In the genomic region with DNA sequence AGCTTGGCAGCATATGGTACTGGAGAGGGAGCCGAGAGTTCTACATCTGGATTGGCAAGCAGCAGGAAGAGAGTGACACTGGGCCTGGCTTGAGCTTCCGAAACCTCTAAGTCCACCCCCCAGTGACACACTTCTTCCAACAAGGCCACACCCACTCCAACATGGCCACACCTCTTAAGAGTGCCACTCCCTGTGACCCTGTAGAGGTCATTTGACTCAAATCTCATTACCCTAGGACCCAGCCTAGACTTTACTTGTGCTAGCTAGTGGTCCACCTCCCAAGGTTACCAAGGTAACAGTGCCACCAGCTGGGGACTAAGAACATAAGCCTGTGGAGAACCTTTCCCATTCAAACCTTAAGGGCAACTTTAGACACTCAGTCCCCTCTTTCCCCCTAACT, we compare ENCODE assay signal across 23 mouse cellular contexts. TPM values are rescaled to one million over a fixed set of nuclear protein-coding genes. Genes with fewer than 3 reads are reported as not detected.
"Had no signal": no experiment of that assay in that cellular context is flagged by ENCODE, and none has a peak within 500 bp of the region (broad histone marks: within the 10 kb centered on the region; RNA-seq: fewer than 3 reads in every experiment).

No protein-coding gene starts in this region.

- H3K27ac ChIP-seq: liver, embryonic 15.5 days; lung, embryonic 15.5 days; macrophage; midbrain, embryonic 10.5 days; midbrain, embryonic 12.5 days; neural tube, embryonic 13.5 days; neural tube, embryonic 15.5 days had no signal

- H3K36me3 ChIP-seq: liver, embryonic 15.5 days; lung, embryonic 15.5 days; midbrain, embryonic 10.5 days; midbrain, embryonic 12.5 days; neural tube, embryonic 13.5 days; neural tube, embryonic 15.5 days had no signal

- ATAC-seq: liver, postnatal 0 days; lung, postnatal 0 days; midbrain, embryonic 16.5 days had no signal

- H3K9ac ChIP-seq: liver, embryonic 15.5 days; liver, postnatal 0 days; lung, embryonic 15.5 days; midbrain, embryonic 12.5 days; neural tube, embryonic 13.5 days; neural tube, embryonic 15.5 days had no signal

- H3K4me2 ChIP-seq: liver, embryonic 15.5 days; lung, embryonic 15.5 days; midbrain, embryonic 12.5 days; neural tube, embryonic 13.5 days; neural tube, embryonic 15.5 days had no signal

- DNase-seq: liver, postnatal 0 days; lung, adult 2 months; lung, postnatal 14 days; lung, postnatal 36 days; midbrain, embryonic 14.5 days; retina, postnatal 1 day; right cerebral cortex, adult 18-20 months; right cerebral cortex, postnatal 25 days; right cerebral cortex, postnatal 4 days; spleen, adult 18-20 months; thymus, adult 18-20 months; thymus, postnatal 25 days; thymus, postnatal 4 days had no signal

- H3K4me1 ChIP-seq: liver, embryonic 15.5 days; lung, embryonic 15.5 days; midbrain, embryonic 12.5 days had no signal

- H3K4me3 ChIP-seq: liver, embryonic 15.5 days; lung, embryonic 15.5 days; midbrain, embryonic 10.5 days; midbrain, embryonic 12.5 days; myocyte; neural tube, embryonic 13.5 days; neural tube, embryonic 15.5 days had no signal

- H3K9me3 ChIP-seq: liver, embryonic 15.5 days; lung, embryonic 15.5 days; midbrain, embryonic 12.5 days; neural tube, embryonic 13.5 days; neural tube, embryonic 15.5 days had no signal

- H3K27me3 ChIP-seq: liver, embryonic 15.5 days; lung, embryonic 15.5 days; midbrain, embryonic 12.5 days; neural tube, embryonic 13.5 days; neural tube, embryonic 15.5 days had no signal

RNA-seq across cellular contexts. Expression of gene Kazn, which starts 46.3 kb away (rescaled TPM):
- polyA plus RNA-seq: macrophage, myocyte had no signal
